Mouse (Mus musculus) hindbrain, embryonic 15.5 days (tissue): ENCODE data around the gene Lat2. TPM values are rescaled to one million over a fixed set of nuclear protein-coding genes. Genes with fewer than 3 reads are reported as not detected.
"Not testable (repeated sequence)": the region's sequence is repeated elsewhere in the genome, so short reads cannot be mapped to it uniquely, and the experiment has no call there.

ENCODE experiments used
- ATAC-seq: fragments of 200-750 bp; cut with Nextera tagmentation; 2 replicates; pipeline ENCODE4 v1.8.0; 2017; ENCODE audit warnings: low read depth, moderate number of reproducible peaks, moderate TSS enrichment; ENCODE audit not compliant: low FRiP score
- H3K27ac ChIP-seq: fragments of 300-500 bp; sonication (generic); replicated peaks from 2 replicates; pipeline ENCODE4 v1.5.1; 2015; ENCODE audit warnings: mild to moderate bottlenecking, inconsistent platforms
- H3K27me3 ChIP-seq: fragments of 300-500 bp; sonication (generic); 2 replicates; pipeline ENCODE4 v1.6.1; 2015; ENCODE audit warnings: control low read depth, inconsistent platforms
- H3K36me3 ChIP-seq: fragments of 300-500 bp; sonication (generic); 2 replicates; pipeline ENCODE4 v1.6.1; 2015; ENCODE audit warnings: control low read depth, inconsistent platforms
- H3K4me1 ChIP-seq: fragments of 300-500 bp; sonication (generic); replicated peaks from 2 replicates; pipeline ENCODE4 v1.6.1; 2015; ENCODE audit warnings: control low read depth, inconsistent platforms
- H3K4me2 ChIP-seq: fragments of 300-500 bp; sonication (generic); 2 replicates; pipeline ENCODE4 v1.6.1; 2015; ENCODE audit warnings: moderate library complexity, mild to moderate bottlenecking, inconsistent platforms
- H3K4me3 ChIP-seq: fragments of 300-500 bp; sonication (generic); 2 replicates; pipeline ENCODE4 v1.5.1; 2015; ENCODE audit warnings: mild to moderate bottlenecking, inconsistent platforms
- H3K9ac ChIP-seq: fragments of 300-500 bp; sonication (generic); 2 replicates; pipeline ENCODE4 v1.6.1; 2015; ENCODE audit warnings: inconsistent platforms
- H3K9me3 ChIP-seq: fragments of 300-500 bp; sonication (generic); 2 replicates; pipeline ENCODE4 v1.6.1; 2016; ENCODE audit warnings: control low read depth, inconsistent platforms
- WGBS: fragments of 180-500 bp; shearing (Covaris S2); methylation state at CpG from one replicate; pipeline ENCODE4 v1.1.7; 2015; 5-methylcytosine and 5-hydroxymethylcytosine counted together
- polyA plus RNA-seq: library from polyadenylated mRNA; unstranded; fragments of >200 nt; fragmentation: Nextera tagmentation; extraction: Ambion mirVana; gene quantifications from 2 replicates; pipeline ENCODE4 v1.2.1, GENCODE M21; 2015

The Lat2 gene
- 4.0 and 4.2 TPM in 2 replicates for polyA plus RNA-seq

DNA sequence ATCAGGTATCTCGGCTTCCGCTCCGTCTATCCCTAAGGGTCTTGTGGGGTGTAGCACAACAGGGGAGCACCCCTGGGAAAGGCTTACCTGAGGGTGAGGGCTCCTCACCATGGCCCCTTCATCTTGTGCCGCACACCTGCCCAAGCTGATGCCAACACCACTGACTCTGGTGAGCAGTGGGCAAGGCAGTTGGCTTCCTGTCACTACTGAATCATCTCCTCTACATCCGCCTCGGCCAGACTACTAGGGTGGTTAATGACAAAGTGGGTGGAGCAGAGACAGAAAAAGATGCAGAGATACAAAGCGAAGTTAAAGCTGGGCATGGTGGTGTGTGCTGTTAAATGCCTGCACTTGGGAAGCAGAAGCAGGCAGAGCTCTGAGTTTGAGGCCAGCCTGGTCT lies at the start of gene Lat2:
Gene Lat2 (minus strand): TSS at position 224 of the 400 bp plus-strand sequence.
- ATAC-seq = no peak
- H3K9ac ChIP-seq = no peak within 1 kb of the TSS
- WGBS = 88% methylated on average over 7 of the region's 7 CpGs
- no peak within 1 kb of the TSS for H3K4me3 ChIP-seq
- peaks cover 23% of the 10 kb centered on the region for H3K36me3 ChIP-seq
- no peak within 1 kb of the TSS for H3K4me2 ChIP-seq
- H3K27me3 ChIP-seq = no peaks in the 10 kb centered on the region
- H3K4me1 ChIP-seq = 0 out of 2 replicates have a peak, but pooled peaks cover 6% of the 10 kb centered on the region
- no peak within 1 kb of the TSS for H3K27ac ChIP-seq
- no peaks in the 10 kb centered on the region for H3K9me3 ChIP-seq

DNA sequence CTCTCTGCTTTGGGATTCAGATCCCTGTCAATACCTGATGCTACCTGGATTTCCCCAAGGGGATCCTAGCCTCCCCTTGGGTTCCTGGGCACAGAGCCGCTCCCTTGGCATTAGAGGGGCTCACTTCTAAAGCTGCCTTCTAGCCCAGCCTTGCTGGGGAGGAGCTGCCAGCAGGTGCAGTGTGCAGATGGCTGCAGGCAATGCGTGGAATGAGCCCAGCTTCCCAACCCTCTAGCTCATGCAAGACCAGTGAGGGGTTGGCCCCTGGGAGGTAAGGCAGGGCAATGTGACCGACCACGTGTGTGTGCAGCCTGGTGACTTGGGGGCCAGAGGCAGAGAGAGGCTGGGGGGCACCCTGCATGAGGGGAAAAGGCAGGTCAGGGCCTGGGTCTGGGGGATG lies 41.9 kb upstream of the Lat2 start:
- Histone ChIP-seq H3K27ac (no peak overlapping the region), H3K36me3 (peaks cover 39% of the 10 kb centered on the region), H3K4me1 (no peaks in the 10 kb centered on the region; the same call in 1 of the 2 replicates), H3K4me2 (no peak overlapping the region), H3K9me3 (no peaks in the 10 kb centered on the region), H3K9ac (no peak overlapping the region), H3K27me3 (no peaks in the 10 kb centered on the region), H3K4me3 (no peak overlapping the region)
- no peak for ATAC-seq
- WGBS = 63% methylated on average over 4 of the region's 4 CpGs

DNA sequence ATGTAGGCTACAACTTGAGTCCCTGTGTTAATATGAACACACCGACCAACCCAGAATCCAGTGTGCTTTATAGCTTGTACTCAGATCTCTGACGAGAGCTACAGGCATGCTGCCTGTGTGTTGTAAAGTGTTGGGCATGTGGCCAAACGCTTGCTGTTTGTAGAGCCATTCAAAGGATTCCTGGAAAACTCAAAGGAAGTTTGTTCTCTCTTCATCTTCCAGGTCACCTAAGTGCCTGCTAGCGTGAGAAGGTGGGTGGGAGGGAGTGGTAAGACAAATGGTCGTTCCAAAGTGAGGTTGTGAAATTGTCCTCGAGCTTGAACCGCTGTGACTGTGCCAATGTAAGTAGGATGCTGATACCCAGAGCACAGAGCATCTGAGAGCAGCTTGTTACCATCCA lies 37.2 kb upstream of the Lat2 start:
- Histone ChIP-seq H3K4me2 (no peak overlapping the region), H3K4me3 (no peak overlapping the region), H3K9me3 (no peaks in the 10 kb centered on the region), H3K27ac (no peak overlapping the region), H3K27me3 (no peaks in the 10 kb centered on the region), H3K9ac (no peak overlapping the region), H3K4me1 (no peaks in the 10 kb centered on the region; the same call in 1 of the 2 replicates), H3K36me3 (peaks cover 5% of the 10 kb centered on the region; the same call in 1 of the 2 replicates)
- ATAC-seq = no peak
- 60% methylated on average over 7 of the region's 7 CpGs for WGBS

DNA sequence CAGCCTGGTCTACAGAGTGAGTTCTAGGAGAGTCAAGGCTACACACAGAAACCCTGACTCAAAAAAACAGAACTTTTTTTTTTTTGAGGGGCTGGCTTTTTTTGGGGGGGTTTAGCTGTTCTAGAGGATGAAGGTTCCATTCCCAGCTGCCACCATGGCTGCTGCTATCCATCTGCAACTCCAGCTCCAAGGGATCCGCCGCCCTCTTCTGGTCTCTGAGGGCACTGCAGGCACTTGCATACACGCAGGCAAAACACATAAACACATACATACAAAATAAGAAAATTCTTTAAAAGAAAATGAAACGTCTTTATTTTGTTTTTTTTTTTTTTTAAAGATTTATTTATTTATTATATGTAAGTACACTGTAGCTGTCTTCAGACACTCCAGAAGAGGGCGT lies 36.1 kb upstream of the Lat2 start:
- no peak overlapping the region for H3K27ac ChIP-seq
- H3K9me3 ChIP-seq = no peaks in the 10 kb centered on the region
- H3K4me3 ChIP-seq = no peak overlapping the region
- 57% methylated on average over 5 of the region's 5 CpGs for WGBS
- no peak for ATAC-seq
- no peaks in the 10 kb centered on the region for H3K36me3 ChIP-seq
- H3K4me1 ChIP-seq = no peaks in the 10 kb centered on the region; the same call in 1 of the 2 replicates
- no peak overlapping the region for H3K4me2 ChIP-seq
- no peaks in the 10 kb centered on the region for H3K27me3 ChIP-seq
- no peak overlapping the region for H3K9ac ChIP-seq

GRCm38 (mm10) chr5:134648976-134649375 lies 34.2 kb upstream of the Lat2 start:
- not testable (repeated sequence) for H3K9ac ChIP-seq, ATAC-seq, H3K9me3 ChIP-seq, H3K4me3 ChIP-seq, H3K27ac ChIP-seq, H3K4me1 ChIP-seq, H3K36me3 ChIP-seq, H3K4me2 ChIP-seq, H3K27me3 ChIP-seq
- WGBS = 80% methylated on average over 2 of the region's 4 CpGs

- H3K36me3 ChIP-seq = no peaks in the 10 kb centered on the region
- no peaks in the 10 kb centered on the region for H3K27me3 ChIP-seq
- no peak overlapping the region for H3K4me2 ChIP-seq
- ATAC-seq = no peak
- H3K9me3 ChIP-seq = no peaks in the 10 kb centered on the region
- no peak overlapping the region for H3K27ac ChIP-seq
- no peaks in the 10 kb centered on the region; the same call in 1 of the 2 replicates for H3K4me1 ChIP-seq
- no peak overlapping the region for H3K9ac ChIP-seq
- 81% methylated on average over 2 of the region's 2 CpGs for WGBS
- no peak overlapping the region for H3K4me3 ChIP-seq
Observed at GRCm38 (mm10) chr5:134647394-134647793, 32.6 kb upstream of the Lat2 start.

DNA sequence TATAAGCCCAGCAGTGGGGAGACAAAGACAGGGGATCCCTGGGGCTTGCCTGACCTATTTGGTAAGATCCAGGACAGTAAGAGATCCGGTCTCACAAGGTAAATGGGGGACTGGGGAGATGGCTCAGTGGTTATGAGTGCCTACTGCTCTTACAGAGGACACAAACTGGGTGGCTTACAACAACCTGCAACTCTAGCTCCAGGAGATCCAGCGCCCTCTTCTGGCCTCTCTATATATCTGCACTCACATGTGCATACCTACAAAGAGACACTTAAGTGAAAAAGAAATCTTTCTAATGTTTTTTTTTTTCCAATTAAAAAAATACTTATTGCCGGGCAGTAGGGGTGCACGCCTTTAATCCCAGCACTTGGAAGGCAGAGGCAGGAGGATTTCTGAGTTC lies 31.6 kb upstream of the Lat2 start:
- ATAC-seq = no peak
- Histone ChIP-seq H3K4me1 (no peaks in the 10 kb centered on the region), H3K36me3 (no peaks in the 10 kb centered on the region), H3K27ac (no peak overlapping the region), H3K4me2 (no peak overlapping the region), H3K4me3 (no peak overlapping the region), H3K9me3 (no peaks in the 10 kb centered on the region), H3K9ac (no peak overlapping the region), H3K27me3 (no peaks in the 10 kb centered on the region)
- WGBS = 78% methylated on average over 4 of the region's 4 CpGs

DNA sequence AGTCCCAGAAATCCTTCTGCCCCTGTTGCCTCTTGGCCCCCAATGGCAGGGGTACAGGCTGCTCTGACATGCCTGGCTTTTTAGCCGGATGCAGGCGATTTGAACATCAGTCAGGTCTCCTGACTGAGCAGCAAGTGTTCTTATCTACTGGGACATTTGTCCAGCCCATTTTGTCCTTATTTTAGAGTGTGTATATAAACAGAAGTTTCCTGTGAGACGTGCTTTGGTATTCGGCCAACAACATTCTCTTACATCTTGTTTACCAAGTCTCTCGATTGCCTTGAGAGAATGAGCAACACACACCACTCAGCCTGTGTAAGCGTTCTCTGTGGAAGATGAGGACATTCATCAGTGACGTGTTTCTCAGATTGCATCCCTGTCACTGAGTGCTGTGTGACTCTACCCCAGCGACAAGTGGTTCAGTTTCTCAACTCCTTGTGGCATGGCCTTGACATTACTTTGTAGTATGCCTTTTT lies 29.9 kb upstream of the Lat2 start:
- Histone ChIP-seq H3K4me3 (no peak overlapping the region), H3K4me2 (no peak overlapping the region), H3K9me3 (no peaks in the 10 kb centered on the region), H3K27me3 (no peaks in the 10 kb centered on the region), H3K27ac (no peak overlapping the region), H3K36me3 (no peaks in the 10 kb centered on the region), H3K9ac (no peak overlapping the region), H3K4me1 (peaks cover 3% of the 10 kb centered on the region; the same call in 1 of the 2 replicates)
- no peak for ATAC-seq
- WGBS = 75% methylated on average over 8 of the region's 8 CpGs

- no peak overlapping the region for H3K4me2 ChIP-seq
- WGBS = 83% methylated on average over 1 of the region's 1 CpGs
- no peak overlapping the region for H3K9ac ChIP-seq
- H3K36me3 ChIP-seq = no peaks in the 10 kb centered on the region
- peaks cover 5% of the 10 kb centered on the region; the same call in 1 of the 2 replicates for H3K4me1 ChIP-seq
- no peak overlapping the region for H3K27ac ChIP-seq
- no peak overlapping the region for H3K4me3 ChIP-seq
- ATAC-seq = no peak
- H3K27me3 ChIP-seq = no peaks in the 10 kb centered on the region
- H3K9me3 ChIP-seq = no peaks in the 10 kb centered on the region
Observed at GRCm38 (mm10) chr5:134644121-134644520, 29.3 kb upstream of the Lat2 start.

- H3K9ac ChIP-seq = no peak overlapping the region
- H3K9me3 ChIP-seq = no peaks in the 10 kb centered on the region
- H3K27me3 ChIP-seq = no peaks in the 10 kb centered on the region
- no peak overlapping the region for H3K4me2 ChIP-seq
- H3K4me1 ChIP-seq = peaks cover 19% of the 10 kb centered on the region
- 0 out of 2 replicates have a peak, but pooled peaks cover 4% of the 10 kb centered on the region for H3K36me3 ChIP-seq
- ATAC-seq = no peak
- H3K4me3 ChIP-seq = no peak overlapping the region
- no peak overlapping the region for H3K27ac ChIP-seq
- 90% methylated on average over 3 of the region's 3 CpGs for WGBS
Observed at GRCm38 (mm10) chr5:134640371-134640770, 25.5 kb upstream of the Lat2 start.

GRCm38 (mm10) chr5:134639269-134639682 lies 24.5 kb upstream of the Lat2 start, which contains the start of gene Eif4h:
Gene Eif4h (minus strand): TSS chr5:134639490.
- H3K36me3 ChIP-seq = 0 out of 2 replicates have a peak, but pooled peaks cover 4% of the 10 kb centered on the region
- peaks cover 19% of the 10 kb centered on the region for H3K4me1 ChIP-seq
- H3K9ac ChIP-seq = peak within 1 kb of the TSS; percentile 99
- peak within 1 kb of the TSS; percentile 97 for H3K4me3 ChIP-seq
- peak; percentile 92 for ATAC-seq
- peak within 1 kb of the TSS; percentile 82 for H3K4me2 ChIP-seq
- under 1% methylated on average over 52 of the region's 52 CpGs for WGBS
- H3K27ac ChIP-seq = peak within 1 kb of the TSS; percentile 96
- H3K27me3 ChIP-seq = no peaks in the 10 kb centered on the region
- H3K9me3 ChIP-seq = no peaks in the 10 kb centered on the region

DNA sequence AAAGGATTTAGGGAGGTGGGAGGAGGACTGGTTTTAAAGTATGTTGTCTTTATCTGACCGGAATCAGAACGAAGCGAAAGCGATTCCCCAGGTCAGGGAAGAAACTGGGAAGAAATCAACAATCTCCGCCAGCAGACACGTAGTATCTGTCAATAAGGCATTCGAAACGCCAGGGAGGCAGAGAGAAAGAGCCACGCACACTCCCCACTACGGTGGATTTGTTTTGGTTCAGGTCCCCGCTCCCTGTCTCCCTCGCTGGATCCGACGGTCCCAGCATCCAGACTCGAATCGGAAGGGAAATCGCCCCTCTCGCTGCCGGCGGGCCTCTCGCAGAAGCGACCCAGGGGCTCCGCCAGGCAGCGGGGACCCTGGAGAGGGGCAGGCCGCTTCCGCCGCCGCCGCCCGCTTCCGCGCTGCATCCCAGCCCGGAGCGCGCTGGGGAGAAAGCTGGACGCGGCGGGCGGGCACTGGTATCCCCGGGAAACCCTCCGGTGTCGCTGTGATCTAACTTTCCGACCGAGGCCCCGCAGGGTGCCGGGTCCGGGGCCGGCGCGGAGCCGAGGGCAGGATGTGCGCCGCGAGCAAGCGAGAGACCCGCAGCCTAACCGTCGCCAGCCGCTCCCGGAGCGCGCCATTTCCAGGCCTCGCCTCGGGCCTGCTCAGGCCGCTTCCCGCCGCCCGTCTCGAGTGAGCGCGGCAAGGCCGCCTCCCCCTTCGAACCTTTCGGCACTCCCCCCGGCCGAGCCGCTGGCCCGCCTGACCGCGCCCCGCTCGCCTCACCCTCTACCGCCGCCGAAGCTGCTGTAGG lies 23.8 kb upstream of the Lat2 start:
- H3K9ac ChIP-seq = peak overlapping the region; percentile 99
- H3K36me3 ChIP-seq = 0 out of 2 replicates have a peak, but pooled peaks cover 4% of the 10 kb centered on the region
- no peaks in the 10 kb centered on the region for H3K27me3 ChIP-seq
- peak overlapping the region; percentile 82 for H3K4me2 ChIP-seq
- H3K27ac ChIP-seq = peak overlapping the region; percentile 96
- ATAC-seq = peak; percentile 80
- no peaks in the 10 kb centered on the region for H3K9me3 ChIP-seq
- peaks cover 19% of the 10 kb centered on the region for H3K4me1 ChIP-seq
- peak overlapping the region; percentile 97 for H3K4me3 ChIP-seq
- WGBS = under 1% methylated on average over 78 of the region's 85 CpGs
